Mouse (Mus musculus) midbrain, postnatal 0 days (tissue): ENCODE data around the gene Swsap1. TPM values are rescaled to one million over a fixed set of nuclear protein-coding genes. Genes with fewer than 3 reads are reported as not detected.

Experiments used
- ATAC-seq: fragments of 200-750 bp; cut with Nextera tagmentation; 2 replicates; pipeline ENCODE4 v1.8.0; 2017; ENCODE audit warnings: moderate number of reproducible peaks, mild to moderate bottlenecking, moderate TSS enrichment, moderate library complexity; ENCODE audit not compliant: low FRiP score
- DNase-seq: peaks from one replicate; pipeline ENCODE4 v3.0.0-alpha.2; 2015; ENCODE audit warnings: low spot score
- H3K27ac ChIP-seq: fragments of 300-500 bp; sonication (generic); 2 replicates; pipeline ENCODE4 v1.5.1; 2014; ENCODE audit warnings: low read depth, mild to moderate bottlenecking, low read length, mixed read lengths
- H3K27me3 ChIP-seq: fragments of 300-500 bp; sonication (generic); 2 replicates; pipeline ENCODE4 v1.6.1; 2014; ENCODE audit warnings: low read length, control low read depth, mixed read lengths; ENCODE audit not compliant: insufficient read depth
- H3K36me3 ChIP-seq: fragments of 300-500 bp; sonication (generic); 2 replicates; pipeline ENCODE4 v1.6.1; 2014; ENCODE audit warnings: low read length, control low read depth, mixed read lengths; ENCODE audit not compliant: insufficient read depth
- H3K4me1 ChIP-seq: fragments of 300-500 bp; sonication (generic); 2 replicates; pipeline ENCODE4 v1.6.1; 2014; ENCODE audit warnings: mild to moderate bottlenecking, control low read depth, antibody characterized with exemption, low read length, mixed read lengths; ENCODE audit not compliant: insufficient read depth
- H3K4me2 ChIP-seq: fragments of 300-500 bp; sonication (generic); 2 replicates; pipeline ENCODE4 v1.6.1; 2014; ENCODE audit warnings: low read depth, mild to moderate bottlenecking, low read length, mixed read lengths; ENCODE audit not compliant: poor library complexity, severe bottlenecking
- H3K4me3 ChIP-seq: fragments of 300-500 bp; sonication (generic); 2 replicates; pipeline ENCODE4 v1.5.1; 2014; ENCODE audit warnings: low read depth, mild to moderate bottlenecking, low read length, moderate library complexity
- H3K9ac ChIP-seq: fragments of 300-500 bp; sonication (generic); replicated peaks from 2 replicates; pipeline ENCODE4 v1.6.1; 2014; ENCODE audit warnings: mild to moderate bottlenecking, low read length, moderate library complexity, mixed read lengths; ENCODE audit not compliant: poor library complexity, severe bottlenecking
- H3K9me3 ChIP-seq: fragments of 300-500 bp; sonication (generic); 2 replicates; pipeline ENCODE4 v1.6.1; 2016; ENCODE audit warnings: low read length, control low read depth
- CTCF ChIP-seq: IDR thresholded peaks from 2 replicates; pipeline ENCODE4 v1.5.1; 2016; ENCODE audit warnings: antibody characterized with exemption, mild to moderate bottlenecking
- WGBS: fragments of 180-500 bp; shearing (Covaris S2); extraction: QIAGEN DNeasy Blood & Tissue Kit; methylation state at CpG from one replicate; pipeline ENCODE4 v1.1.7; 2014; 5-methylcytosine and 5-hydroxymethylcytosine counted together
- polyA plus RNA-seq: library from polyadenylated mRNA; unstranded; fragments of >200 nt; fragmentation: Nextera tagmentation; extraction: Ambion mirVana; gene quantifications from 2 replicates; pipeline ENCODE4 v1.2.1, GENCODE M21; 2015
- total RNA-seq: library from RNA; depleted of rRNA; stranded (reverse); fragments of >200 nt; gene quantifications from 2 replicates; pipeline ENCODE4 v1.2.3, GENCODE M21; 2014

Gene Swsap1
- total and polyA plus RNA-seq, 2 experiments from 2014 or later, result 8.0 to 38.6 TPM

GRCm38 (mm10) chr9:21989230-21990110 lies 33.9 kb downstream of the Swsap1 start, which contains the start of gene Rgl3:
Gene Rgl3, minus strand, starts transcription at chr9:21989446.
- H3K27me3 ChIP-seq, result peaks cover 43% of the 10 kb centered on the region
- no peak within 1 kb of the TSS for H3K27ac ChIP-seq
- H3K4me3 ChIP-seq, result peak within 1 kb of the TSS; percentile 35
- peak within 1 kb of the TSS; percentile 36; the same call in 1 of the 2 replicates for H3K9ac ChIP-seq
- H3K4me1 ChIP-seq, result 0 out of 2 replicates have a peak, but pooled peaks cover 8% of the 10 kb centered on the region
- DNase-seq (no peak), ATAC-seq (no peak)
- H3K4me2 ChIP-seq, result peak within 1 kb of the TSS; percentile 70
- H3K36me3 ChIP-seq, result 0 out of 2 replicates have a peak, but pooled peaks cover 3% of the 10 kb centered on the region
- H3K9me3 ChIP-seq, result no peaks in the 10 kb centered on the region
- no peak for TF ChIP-seq CTCF
- WGBS, result 3% methylated on average over 42 of the region's 42 CpGs

GRCm38 (mm10) chr9:21992227-21992626 lies 36.7 kb downstream of the Swsap1 start:
- no peaks in the 10 kb centered on the region for H3K9me3 ChIP-seq
- no peak overlapping the region for H3K9ac ChIP-seq
- DNase-seq (no peak), ATAC-seq (no peak)
- H3K4me2 ChIP-seq, result no peak overlapping the region
- no peak overlapping the region for H3K27ac ChIP-seq
- peaks cover 43% of the 10 kb centered on the region for H3K27me3 ChIP-seq
- 0 out of 2 replicates have a peak, but pooled peaks cover 8% of the 10 kb centered on the region for H3K4me1 ChIP-seq
- 79% methylated on average over 4 of the region's 4 CpGs for WGBS
- no peak overlapping the region for H3K4me3 ChIP-seq
- H3K36me3 ChIP-seq, result 0 out of 2 replicates have a peak, but pooled peaks cover 3% of the 10 kb centered on the region
- no peak for TF ChIP-seq CTCF

DNA sequence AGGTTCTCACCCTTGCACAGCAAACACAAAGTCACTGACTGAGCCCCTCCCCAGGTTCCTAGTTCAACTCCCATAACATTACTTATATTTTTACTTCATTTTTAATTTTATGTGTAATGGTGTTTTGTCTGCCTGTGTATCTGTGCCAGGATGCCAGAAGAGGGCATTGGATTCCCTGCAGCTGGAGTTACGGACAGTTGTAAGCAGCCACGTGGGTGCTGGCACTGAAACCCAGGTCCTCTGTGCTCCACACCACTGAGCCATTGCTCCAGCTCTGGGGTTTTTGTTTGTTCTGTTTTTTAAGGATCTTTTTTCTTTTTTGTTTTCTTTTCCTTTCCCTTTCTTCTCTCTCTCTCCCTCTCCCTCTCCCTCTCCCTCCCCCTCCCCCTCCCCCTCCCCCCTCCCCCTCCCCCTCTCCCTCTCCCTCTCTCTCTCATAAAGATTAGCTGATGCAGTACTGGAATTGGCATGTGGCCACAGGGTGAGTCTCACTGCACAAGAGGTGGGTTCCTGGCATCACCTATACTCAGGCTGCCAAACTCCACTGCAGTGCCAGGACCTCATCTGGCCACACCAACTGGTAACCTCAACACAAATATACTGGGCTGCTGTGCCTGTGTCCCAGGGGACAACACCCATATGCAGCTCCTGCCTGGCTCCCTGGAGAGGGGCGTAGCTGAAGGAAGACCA lies 40.8 kb downstream of the Swsap1 start:
- DNase-seq (no peak), ATAC-seq (no peak)
- H3K4me1 ChIP-seq, result no peaks in the 10 kb centered on the region
- H3K4me3 ChIP-seq, result no peak overlapping the region
- 80% methylated on average over 3 of the region's 3 CpGs for WGBS
- no peaks in the 10 kb centered on the region for H3K36me3 ChIP-seq
- H3K27me3 ChIP-seq, result peaks cover 3% of the 10 kb centered on the region
- H3K27ac ChIP-seq, result no peak overlapping the region
- H3K9me3 ChIP-seq, result no peaks in the 10 kb centered on the region
- TF ChIP-seq CTCF, result no peak
- no peak overlapping the region for H3K4me2 ChIP-seq
- H3K9ac ChIP-seq, result no peak overlapping the region

GRCm38 (mm10) chr9:22000296-22000695 lies 44.7 kb downstream of the Swsap1 start:
- H3K27me3 ChIP-seq, result no peaks in the 10 kb centered on the region
- H3K9ac ChIP-seq, result no peak overlapping the region
- ATAC-seq (no peak), DNase-seq (no peak)
- H3K4me3 ChIP-seq, result no peak overlapping the region
- no peak overlapping the region for H3K27ac ChIP-seq
- H3K9me3 ChIP-seq, result no peaks in the 10 kb centered on the region
- 94% methylated on average over 6 of the region's 6 CpGs for WGBS
- H3K4me1 ChIP-seq, result peaks cover 11% of the 10 kb centered on the region; the same call in 1 of the 2 replicates
- no peak for TF ChIP-seq CTCF
- H3K36me3 ChIP-seq, result no peaks in the 10 kb centered on the region; the same call in none of the 2 replicates
- H3K4me2 ChIP-seq, result no peak overlapping the region

DNA sequence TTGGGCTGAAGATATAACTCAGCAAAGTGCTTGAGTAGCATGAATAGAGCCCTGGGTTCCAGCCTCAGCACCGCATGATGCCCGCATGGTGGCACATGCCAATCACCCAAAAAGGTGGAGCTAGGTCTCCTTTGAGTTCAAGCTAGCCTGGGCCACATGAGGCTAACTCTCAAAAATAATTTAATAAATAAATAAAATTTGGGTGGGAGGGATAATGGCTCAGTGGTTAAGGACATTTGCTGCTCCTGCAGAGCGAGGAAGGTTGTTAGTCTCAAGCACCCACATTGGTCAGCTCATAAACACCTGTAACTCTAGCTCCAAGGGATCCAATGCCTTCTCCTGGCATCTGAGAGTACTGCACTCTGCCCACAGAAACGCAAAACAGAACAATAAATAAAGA lies 46.1 kb downstream of the Swsap1 start:
- WGBS, result 83% methylated on average over 4 of the region's 4 CpGs
- TF ChIP-seq CTCF, result peak; percentile 38; the same call in 1 of the 2 replicates
- no peak overlapping the region for H3K27ac ChIP-seq
- H3K4me2 ChIP-seq, result peak overlapping the region; percentile 72; the same call in 1 of the 2 replicates
- H3K36me3 ChIP-seq, result peaks cover 12% of the 10 kb centered on the region
- H3K9me3 ChIP-seq, result no peaks in the 10 kb centered on the region
- no peaks in the 10 kb centered on the region for H3K27me3 ChIP-seq
- DNase-seq, result no peak
- no peak overlapping the region for H3K9ac ChIP-seq
- peak overlapping the region; percentile 33; the same call in 1 of the 2 replicates for H3K4me3 ChIP-seq
- no peak for ATAC-seq
- H3K4me1 ChIP-seq, result peaks cover 11% of the 10 kb centered on the region; the same call in 1 of the 2 replicates
